Mouse (Mus musculus): ENCODE results near the gene Eid2.

DNA sequence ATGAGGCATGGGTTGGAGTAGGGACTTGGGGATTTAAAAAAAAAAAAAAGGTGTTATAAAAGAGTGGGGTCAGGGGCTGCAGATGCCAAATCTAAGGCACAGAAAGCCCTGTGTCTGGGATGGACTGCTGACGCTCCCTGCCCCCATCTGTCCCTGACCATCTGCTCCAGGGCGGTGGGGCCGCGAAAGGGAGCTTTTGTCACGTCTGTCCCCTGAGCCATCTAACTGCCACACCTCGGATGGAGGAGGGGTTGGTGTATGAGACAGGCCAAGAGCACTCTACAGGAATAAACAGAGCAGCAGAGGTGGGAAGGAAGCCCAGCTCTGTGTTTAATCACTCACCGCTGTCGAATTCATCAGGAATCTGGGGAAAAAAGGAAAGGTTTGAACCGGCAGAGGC lies 42.1 kb downstream of the Eid2 start:
- TF ChIP-seq EP300 (IDR thresholded peaks at IDR 0.05; ENCODE audit: low read depth in 1 of 2, low read length in 2 of 2) (no peak), E2F4 (IDR thresholded peaks at IDR 0.05; ENCODE audit: borderline replicate concordance, low read depth, low read length) (no peak), POLR2A (IDR thresholded peaks at IDR 0.05; ENCODE audit: control insufficient read depth in 1 of 2, insufficient read depth in 1 of 2, low read depth in 1 of 2, low read length in 2 of 2, poor library complexity in 1 of 2) (no peak), USF1 (IDR thresholded peaks at IDR 0.05; ENCODE audit: low read depth, low read length) (no peak), SIN3A (IDR thresholded peaks at IDR 0.05; ENCODE audit: low read length) (no peak), POLR2AphosphoS5 (IDR thresholded peaks at IDR 0.05; ENCODE audit: borderline replicate concordance, low read depth, low read length) (no peak), NRF1 (IDR thresholded peaks at IDR 0.05; ENCODE audit: insufficient read depth, low read depth, low read length, poor library complexity, severe bottlenecking) (no peak), MYC (IDR thresholded peaks at IDR 0.05; ENCODE audit: low read depth, low read length) (no peak), RAD21 (IDR thresholded peaks at IDR 0.05; ENCODE audit: low read depth, low read length) (no peak), TAL1 (IDR thresholded peaks at IDR 0.05; ENCODE audit: low read length) (no peak), TCF12 (IDR thresholded peaks at IDR 0.05; ENCODE audit: low read depth, low read length) (no peak)
